Mouse (Mus musculus): ENCODE measurements around the gene Gm11037.

DNA sequence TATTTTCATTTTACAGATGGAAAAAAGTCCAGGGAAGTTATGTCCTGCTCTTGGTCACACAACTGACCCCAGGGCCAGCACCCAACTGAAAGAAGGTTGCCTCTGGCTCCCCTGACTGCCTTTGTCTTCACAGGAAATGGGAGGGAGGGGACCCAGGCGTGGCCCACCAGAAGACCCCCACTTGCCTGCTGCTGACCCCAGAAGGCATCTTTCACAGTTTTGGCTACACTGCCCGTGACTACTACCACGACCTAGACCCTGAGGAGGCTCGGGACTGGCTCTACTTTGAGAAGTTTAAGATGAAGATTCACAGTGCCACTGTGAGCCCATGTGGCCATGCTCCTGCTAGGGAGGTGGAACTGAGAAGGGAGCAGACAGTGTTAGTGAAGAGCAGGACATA, 5.0 kb downstream of the Gm11037 start:
- TF ChIP-seq CTCF (IDR thresholded peaks at IDR 0.05; ENCODE audit: insufficient read depth, low read depth, low read length) = no peak
- no peak for TF ChIP-seq POLR2A (IDR thresholded peaks at IDR 0.05; ENCODE audit: insufficient read depth, low read depth, low read length)

All from olfactory bulb, adult 2 months (tissue).